Mouse (Mus musculus): ENCODE measurements around the gene Auh.

The Auh gene

DNA sequence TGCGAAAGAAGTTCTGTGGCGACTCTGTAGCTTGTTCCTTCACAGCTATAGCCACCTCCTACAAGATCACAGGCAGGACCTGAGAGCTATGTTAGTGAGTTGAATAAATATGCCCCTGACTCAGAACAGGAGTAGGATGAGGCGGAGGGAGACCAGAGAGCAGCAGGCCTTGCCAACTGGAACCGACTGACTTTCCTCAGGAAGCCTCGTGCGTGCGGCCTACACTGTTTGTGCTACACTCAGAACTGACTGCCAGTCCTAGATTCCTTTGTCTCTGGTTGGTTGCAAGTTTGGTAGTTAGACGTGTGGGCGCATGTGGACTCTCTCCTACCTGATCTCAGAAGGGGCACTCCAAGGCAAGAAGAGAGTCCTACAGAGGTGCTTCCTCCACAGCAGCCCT lies 50.2 kb downstream of the Auh start:
- DNase-seq (ENCODE audit: low spot score in 2 of 2): no peak

DNA sequence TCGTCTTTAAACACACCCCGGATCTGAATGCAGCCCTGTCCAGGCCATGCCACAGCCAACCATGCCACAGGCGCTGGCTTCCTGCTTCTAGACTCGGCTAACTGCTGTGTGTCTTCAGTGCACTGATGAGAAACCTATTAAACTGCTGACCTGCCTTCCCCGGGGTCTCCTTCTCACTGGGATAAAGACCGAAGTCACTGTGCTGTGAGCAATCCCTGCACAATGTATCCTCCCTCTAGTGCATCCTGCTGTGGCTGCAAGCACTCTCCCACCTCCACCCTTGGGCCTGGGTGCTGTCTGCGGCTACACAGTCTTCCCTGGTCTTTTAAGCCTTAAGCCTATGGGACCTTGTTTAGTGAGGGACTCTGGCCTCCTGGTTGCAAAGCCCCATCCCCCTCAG lies 50.7 kb downstream of the Auh start:
- DNase-seq (ENCODE audit: low spot score in 2 of 2): no peak

DNA sequence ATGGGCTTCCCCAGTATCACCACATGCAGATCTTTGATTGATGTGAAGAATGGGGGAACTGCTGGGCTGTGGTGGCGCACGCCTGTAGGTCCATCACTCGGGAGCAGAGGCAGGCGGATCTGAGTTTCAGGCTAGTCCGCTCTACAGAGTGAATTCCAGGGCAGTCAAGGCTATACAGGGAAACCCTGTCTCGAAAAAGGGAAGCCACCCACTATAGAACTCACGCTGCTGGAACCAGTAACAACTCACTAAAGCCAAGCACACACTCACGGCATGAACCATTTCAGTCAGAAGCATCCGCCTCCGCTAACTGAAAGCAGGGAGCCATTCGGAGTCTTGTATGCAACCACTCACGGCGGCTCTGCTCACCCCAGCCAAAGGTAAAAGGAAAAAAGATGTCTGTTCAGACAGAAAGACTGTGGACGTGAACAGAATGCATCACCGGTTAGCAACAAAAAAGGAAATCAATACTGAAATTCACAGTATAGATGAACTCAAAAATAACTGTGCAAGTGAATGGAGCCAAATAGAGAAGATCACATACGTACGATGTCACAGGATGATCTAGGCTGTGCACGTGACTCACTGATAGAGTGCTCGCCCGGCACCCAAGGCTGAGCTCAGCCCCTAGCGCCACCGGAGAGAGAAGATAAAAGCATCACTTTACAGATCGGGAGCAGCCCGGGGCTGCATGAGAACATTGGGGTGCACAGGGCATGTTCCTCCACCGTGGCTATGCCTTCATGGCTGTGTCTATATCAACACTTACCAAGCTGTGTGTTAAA lies 53.7 kb downstream of the Auh start:
- no peak for DNase-seq (ENCODE audit: low spot score in 2 of 2)

DNA sequence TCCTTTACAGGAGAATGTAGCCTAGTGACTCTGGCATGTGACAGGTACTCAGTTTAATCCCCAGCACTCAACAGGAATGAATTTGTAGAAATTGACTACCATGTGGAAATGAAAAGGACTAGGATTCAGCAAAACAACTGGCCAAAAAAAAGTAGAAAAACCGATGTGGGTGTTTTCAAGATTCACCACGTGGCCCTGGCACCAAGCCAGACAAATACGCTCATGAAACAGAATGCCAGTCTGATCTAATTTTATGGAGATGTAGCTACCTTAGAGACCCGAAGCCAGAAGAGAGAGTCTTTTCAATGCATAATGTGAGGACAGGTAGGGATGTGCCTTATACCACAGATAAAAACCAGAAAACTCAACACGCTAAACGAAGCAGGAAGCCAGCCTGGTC lies 54.4 kb downstream of the Auh start:
- no peak for DNase-seq (ENCODE audit: low spot score in 2 of 2)

DNA sequence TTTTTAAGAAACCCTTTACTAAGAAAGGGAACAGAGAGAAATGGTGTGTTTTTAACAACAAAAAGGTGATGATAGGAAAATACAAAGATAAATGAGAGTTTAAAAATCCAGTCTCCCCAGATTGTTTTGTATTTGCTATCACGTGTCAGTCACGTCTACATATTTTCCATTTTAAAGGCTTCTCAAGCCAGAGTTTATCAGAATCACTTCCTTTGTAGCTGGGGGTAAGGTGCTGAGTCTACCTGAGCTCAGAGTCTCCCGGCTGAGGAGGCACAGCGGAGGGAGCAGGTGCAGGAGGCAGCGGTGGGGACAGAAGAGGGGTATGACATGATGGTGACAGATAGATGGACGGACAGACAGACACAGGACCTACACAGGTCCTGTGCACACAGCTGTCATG lies 55.1 kb downstream of the Auh start:
- no peak for DNase-seq (ENCODE audit: low spot score in 2 of 2)

DNA sequence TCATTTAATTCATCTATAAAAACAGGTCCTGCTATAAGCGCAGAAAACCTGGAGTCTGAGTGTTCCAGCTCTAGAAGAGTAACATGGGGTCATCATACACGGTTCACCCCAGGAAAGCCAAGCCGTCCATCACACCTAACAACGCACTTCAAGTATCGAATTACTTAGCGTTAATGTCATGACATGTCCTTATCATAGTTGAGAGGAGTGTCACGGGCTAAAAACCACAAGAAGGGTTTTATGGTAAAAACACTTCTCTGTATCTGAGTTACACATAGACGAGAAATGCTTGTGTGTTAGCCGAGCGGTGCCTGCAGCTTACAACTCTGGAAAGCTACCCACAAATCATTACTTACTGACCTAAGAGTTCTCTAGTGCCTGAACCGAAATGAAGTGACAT lies 55.6 kb downstream of the Auh start:
- DNase-seq (ENCODE audit: low spot score in 2 of 2): no peak

DNA sequence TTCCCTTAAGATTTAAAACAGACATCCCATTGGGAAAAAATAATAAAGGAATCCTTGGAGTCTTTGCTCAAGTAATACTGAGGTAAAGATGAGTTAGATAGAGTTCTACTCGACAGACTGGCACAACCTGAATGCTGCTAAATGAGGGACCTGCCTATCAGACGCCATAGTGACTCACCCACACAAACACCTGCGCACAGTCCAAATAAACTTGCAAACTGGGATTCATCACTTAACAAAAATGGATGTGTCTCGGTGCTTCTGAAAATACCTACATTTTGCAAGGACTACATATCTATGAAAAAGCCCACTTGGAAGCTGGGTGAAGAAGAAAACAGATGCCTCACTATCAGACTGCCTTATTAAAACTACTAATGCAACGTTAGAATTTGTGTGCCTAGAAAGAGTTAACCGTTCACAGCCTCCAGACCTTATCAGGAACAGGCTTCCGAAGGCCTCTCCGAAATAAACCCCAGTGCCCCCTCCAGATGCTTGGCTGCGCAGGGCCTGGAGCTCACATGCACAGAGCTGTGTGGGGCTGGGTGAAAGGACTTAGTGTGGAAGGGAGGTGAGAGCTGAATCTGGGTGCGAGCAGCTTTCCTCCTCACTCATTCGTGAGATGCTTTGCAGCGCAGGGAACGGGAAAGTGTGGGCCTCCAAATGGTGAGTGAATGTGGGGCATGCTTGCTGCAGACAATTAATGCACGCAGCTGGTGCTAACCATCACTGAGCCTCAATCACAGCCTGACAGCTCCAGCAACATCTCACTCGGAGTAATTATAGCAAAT lies 63.3 kb downstream of the Auh start:
- no peak for DNase-seq (ENCODE audit: low spot score in 2 of 2)

DNA sequence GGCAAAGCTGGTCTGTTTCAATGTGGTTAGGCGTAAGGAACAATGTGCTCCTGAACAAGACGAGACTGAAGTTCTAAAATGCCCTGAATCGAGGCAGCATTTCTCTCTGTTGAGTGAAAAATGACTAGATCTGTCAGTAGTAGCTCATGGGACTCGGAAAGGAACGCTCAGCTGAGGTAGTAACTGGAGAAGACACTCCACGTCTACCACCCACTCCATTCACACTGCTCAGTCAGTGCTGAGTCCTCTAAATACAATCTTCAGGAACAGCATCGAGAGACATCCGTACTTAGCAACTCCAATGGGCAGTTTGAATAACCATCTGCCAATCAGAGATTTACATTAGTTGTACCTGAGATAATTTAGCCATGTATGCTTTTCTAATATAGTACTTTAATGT lies 66.0 kb downstream of the Auh start:
- no peak for DNase-seq (ENCODE audit: low spot score in 2 of 2)

DNA sequence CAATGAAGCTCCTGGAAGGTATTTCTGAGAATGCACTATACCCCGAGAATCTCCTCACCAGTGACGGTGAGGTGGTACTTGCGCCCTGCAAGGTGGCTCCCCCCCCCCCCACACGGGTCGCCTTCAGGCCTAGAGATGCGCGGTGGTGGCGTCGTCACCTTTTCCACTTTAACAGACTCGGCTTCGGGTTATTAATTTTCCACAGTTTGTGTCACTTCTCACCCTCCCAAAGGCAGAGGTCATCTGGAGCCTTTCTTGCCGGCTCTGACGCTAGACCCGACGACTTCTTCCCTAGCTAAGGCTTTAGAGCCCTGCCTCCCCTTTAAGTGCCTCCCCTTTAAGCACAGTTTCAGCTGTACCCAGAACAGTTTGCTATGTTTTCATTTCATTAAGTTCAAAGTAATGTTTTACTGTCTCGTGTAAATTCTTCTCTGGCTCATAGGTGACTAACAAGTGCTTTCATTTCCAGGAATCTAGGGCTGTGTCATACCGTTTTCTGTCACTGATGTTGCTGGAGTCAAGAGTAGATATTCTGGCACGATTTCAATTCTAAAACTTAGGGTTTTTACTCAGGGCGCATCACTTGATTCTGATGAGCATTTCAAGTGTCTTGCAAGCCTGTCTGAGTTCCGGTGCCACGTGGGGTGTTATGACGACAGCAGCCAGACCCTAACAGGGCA lies 69.3 kb downstream of the Auh start:
- no peak for DNase-seq (ENCODE audit: low spot score in 2 of 2)

DNA sequence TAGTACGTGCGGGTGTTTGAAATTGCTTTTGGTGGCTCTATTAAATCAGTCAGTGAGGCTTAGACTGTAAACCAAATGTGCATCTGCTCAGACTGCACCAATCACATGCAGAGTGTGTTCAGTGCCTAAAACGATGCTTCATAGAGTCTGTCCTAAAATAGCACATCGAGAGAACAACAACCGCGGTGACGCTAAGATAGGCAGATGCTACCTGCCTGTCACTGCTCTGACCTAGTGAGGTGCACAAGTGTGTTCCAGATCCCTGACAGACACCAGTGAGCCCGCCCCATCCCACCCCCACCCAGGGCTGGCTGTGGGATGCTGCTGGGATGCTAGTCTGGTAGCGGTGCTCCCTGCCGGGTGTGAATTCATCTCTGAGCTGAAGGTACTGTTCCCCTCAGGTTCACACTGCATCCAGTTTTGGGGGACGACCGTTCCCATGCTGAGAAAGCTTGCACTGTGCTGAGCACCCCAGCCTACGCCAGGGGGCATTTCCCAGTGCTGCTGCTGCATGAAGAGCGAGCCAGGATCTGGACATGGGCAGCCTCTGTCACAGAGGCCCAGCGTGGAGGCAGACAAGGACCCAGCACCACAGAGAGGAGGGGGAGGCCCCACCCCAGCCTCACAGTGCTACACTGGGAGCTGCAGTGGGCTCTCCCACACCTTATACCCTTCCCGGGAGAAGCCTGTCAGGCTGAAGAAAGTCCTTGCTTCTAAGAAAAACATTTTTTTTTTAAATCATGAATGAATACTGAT lies 70.2 kb downstream of the Auh start:
- no peak for DNase-seq (ENCODE audit: low spot score in 2 of 2)

DNA sequence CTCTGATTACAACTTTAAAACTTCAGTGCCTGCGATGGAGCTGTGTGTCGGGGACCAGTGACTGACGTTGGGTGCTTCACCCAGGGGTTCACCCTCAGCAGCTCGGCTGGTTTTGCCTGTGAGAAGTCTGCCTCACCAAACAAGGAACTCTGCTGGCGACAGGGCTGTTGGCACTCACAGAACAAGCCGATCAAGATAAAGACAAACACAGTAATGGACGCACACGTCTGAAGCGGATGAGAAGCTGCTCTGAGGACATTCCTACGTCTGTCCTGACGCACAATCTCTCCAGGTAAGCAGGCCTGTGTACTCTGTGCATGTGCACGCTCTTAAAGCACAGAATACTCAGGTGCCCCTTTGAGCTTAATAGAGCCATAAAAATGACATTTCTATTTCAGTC lies 71.1 kb downstream of the Auh start:
- no peak for DNase-seq (ENCODE audit: low spot score in 2 of 2)

DNA sequence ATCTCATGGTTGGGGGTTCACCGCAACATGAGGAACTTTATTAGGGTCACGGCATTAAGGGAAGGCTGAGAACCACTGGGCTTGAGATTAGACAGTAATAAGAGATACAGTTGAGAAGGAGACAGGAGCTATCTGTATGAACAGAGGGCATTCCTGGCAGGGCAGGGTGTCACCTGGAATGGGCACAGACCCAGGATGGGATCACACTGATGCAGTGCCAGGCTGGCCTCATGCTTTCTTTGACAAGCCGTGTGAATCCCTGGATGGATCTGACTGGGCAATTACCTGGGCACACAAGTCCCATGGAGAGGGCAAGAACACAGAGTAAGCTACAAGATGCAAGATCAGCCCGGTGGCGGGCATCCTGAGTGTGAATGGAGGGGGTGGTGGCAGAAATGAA lies 71.7 kb downstream of the Auh start:
- DNase-seq (ENCODE audit: low spot score in 2 of 2): no peak

DNA sequence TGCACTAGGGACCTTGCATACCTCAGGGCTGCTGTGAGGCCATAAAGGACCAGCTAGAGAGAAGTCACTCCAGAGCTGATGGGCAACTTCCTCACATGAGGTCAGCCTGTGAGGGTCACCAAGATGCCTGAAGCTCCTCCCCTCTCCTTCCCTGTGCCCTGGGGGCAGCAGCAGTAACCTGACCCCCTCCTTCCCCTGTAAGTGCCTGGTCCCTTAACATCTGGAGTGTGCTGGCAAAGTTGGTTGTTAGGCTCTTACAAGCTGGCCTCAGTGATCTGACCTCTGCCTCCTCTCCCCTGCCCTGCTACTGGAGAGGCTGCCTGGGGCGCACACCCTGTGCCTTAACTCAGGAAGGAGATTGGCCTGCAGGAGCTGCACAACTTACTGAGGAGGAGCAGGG lies 75.9 kb downstream of the Auh start:
- no peak for DNase-seq (ENCODE audit: low spot score in 2 of 2)

DNA sequence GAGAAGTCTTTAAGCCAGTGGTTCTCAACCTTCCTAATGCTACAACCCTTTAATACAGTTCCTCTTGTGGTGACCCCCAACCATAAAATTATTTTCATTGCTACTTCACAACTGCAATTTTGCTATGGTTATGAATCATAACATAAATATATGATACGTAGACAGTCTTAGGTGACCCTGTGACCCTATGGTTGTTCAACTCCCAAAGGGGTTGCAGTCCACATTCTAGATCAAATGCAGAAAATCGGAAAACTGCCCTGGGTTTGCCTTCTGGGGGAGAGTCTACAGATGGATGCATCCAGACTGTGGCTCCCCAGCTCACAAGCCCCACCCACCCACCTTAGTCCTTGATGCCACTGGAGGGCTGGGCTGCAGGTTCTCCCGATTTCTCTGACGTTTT lies 77.6 kb downstream of the Auh start:
- DNase-seq (ENCODE audit: low spot score in 2 of 2): no peak

DNA sequence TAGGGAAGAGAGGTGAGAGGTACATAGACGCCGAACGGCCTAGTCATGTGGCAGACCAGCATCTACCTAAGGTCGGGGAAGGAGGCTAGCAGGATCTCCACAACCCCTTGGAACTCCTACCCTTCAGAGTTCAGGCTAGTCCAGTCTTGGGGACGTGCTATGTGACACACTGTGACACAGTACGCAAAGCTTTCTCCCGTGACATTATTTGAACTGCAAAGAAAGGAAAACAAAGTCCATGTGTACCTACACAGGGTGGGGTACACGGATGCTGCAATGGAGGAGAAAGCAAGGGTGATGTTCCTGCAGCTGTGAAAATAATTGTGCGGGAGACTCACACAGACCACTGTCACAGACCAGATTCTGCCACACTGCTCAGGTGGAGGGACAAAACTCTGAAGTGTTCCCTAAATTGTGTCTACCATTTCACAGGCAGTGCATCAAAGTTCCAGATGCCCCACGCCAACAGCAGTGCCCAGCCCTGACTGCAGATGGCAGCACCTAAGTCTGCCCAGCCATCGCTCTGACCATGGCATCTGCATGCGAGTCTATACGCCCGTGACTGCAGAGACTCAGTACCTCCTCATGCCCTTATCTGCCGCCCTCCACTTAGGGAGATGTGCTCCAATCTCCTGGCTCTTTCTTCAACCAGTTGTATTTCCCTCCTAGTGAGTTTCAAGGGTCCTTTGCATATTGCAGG lies 79.3 kb downstream of the Auh start:
- no peak for DNase-seq (ENCODE audit: low spot score in 2 of 2)

DNA sequence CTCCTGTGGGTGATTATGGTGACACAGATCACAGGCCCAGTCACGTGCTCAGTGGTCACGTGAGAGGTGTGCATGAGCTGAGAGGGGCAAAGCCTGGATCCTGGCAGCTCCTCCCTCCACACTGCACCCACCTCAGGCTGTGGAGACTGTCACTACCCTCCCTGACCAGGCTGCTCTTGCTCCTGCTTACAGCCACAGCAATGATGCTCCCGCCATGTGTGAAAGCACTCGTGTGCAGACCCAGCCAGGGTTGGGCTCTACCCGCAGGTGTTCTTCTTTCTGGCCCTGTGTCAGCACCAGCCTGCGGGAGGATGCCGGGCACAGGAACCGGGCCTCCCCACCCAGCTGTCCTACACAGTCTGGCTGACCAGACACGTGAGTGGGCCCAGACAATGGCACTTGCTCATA lies 80.1 kb downstream of the Auh start:
- DNase-seq (ENCODE audit: low spot score in 2 of 2): no peak

DNA sequence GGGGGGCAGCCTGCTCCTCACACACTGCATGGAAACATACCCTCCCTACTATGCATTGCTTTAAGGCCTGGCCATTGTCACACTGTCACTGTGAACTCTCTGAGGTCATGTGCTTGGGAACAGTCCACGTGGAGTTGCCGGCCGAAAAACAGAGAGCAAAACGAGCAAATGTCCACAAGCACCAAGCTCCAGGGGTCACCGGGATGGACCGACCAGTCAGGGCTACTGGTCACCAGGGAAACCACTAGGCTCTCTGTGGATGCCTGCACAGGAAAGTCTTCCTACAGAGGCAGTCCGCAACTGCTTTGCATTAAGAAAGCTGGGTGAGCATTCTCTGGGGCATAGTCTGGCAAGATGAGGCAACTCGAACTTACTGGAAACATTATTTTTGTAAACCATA lies 82.0 kb downstream of the Auh start:
- DNase-seq (ENCODE audit: low spot score in 2 of 2): no peak

DNA sequence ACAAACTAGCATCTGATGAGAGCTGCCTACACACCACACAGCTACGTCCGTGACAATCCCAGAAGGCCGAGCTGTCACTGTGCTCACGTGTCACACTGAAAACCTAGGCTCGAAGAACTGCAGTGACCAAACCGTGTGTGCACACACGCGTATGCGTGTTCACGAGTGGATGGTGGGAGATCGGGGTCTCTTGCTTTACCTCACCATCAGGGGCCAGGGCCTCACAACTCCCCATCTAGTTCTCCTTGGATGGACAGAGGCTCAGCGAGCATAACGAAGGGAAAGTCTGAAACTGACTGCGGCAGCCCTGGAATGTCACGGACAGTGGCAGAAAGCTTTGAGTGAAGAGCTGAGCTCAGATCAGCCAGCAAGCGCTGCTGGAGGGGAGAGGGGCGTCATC lies 82.4 kb downstream of the Auh start:
- DNase-seq (ENCODE audit: low spot score in 2 of 2): no peak

DNA sequence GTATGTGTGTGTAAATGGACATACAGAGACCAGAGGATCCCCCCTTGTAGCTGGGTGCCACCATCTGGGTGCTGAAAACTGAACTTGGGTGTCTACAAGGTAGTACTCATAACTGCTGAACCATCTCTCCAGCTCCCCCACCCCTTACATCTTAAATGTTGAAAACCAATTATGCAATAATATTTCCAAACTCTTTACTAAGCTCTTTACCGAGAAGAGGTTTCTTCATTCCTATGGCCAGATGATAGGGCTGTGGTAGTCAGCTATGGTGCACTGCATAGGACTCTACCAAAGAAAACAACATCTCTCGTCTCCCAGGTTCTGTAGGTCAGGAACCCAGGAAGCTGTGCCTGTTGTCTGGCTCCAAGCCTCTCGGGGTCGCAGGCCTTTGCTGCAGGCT lies 83.9 kb downstream of the Auh start:
- DNase-seq (ENCODE audit: low spot score in 2 of 2): no peak

DNA sequence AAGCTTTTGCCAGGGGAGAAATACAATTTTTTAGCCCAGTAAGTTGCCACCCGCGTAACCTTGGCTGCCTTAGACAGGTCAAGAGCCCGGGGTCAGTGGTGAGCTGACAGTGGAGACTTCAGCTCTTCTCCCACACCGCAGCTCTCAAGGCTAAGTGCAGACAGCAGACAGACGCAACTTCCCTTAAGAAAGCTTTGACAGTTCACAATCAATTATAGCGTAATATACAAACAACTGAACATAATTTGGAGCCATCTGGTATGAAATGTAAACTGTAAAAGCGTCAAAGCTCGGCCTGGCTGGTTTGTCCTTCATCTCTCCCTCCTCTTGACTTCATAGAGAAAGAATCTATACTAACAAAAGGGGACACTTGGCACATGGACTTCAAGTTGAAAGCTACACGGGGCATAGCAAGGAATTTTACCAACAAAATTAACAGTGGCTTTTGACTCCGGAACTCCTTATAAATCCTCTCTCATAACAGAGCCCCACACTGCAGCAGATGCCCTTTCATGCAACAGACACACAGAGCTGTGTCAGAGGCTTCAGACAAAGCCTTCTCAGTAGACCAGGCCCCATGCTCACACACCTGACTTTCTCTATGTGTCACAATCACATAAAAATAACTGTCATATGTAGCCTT lies 85.8 kb downstream of the Auh start:
- DNase-seq (ENCODE audit: low spot score in 2 of 2): no peak

DNA sequence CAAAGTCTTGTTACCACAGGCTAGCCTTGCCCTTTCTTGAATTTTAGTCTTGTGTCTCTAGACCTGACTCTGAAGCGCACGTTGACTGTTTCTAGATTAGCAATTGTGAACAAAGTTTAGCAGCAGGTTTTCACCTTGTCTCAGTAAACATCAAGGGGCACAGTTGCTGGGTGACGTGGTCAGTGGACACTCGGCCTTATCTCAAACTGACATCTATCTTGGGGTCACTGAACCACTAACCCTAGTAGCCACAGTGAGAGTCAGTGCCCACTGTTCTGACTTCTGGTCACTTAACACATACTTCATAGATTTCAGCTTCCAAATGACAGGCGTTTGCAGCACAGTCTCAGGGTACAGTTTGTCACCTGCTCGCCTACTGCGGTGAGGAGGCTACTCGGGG lies 93.2 kb downstream of the Auh start:
- DNase-seq (ENCODE audit: low spot score in 2 of 2): no peak

Measured in spleen, postnatal 14 days (tissue).